Mouse (Mus musculus) liver, postnatal 0 days (tissue): ENCODE measurements around the gene Rbfox2.

Source experiments
- CTCF ChIP-seq: sonication (generic); IDR thresholded peaks from 2 replicates; pipeline ENCODE4 v1.5.1; 2016; ENCODE audit warnings: antibody characterized with exemption, low read depth
- EP300 ChIP-seq: IDR thresholded peaks from 2 replicates; pipeline ENCODE4 v1.6.1; 2016; ENCODE audit warnings: antibody characterized with exemption, low read depth, mild to moderate bottlenecking

DNA sequence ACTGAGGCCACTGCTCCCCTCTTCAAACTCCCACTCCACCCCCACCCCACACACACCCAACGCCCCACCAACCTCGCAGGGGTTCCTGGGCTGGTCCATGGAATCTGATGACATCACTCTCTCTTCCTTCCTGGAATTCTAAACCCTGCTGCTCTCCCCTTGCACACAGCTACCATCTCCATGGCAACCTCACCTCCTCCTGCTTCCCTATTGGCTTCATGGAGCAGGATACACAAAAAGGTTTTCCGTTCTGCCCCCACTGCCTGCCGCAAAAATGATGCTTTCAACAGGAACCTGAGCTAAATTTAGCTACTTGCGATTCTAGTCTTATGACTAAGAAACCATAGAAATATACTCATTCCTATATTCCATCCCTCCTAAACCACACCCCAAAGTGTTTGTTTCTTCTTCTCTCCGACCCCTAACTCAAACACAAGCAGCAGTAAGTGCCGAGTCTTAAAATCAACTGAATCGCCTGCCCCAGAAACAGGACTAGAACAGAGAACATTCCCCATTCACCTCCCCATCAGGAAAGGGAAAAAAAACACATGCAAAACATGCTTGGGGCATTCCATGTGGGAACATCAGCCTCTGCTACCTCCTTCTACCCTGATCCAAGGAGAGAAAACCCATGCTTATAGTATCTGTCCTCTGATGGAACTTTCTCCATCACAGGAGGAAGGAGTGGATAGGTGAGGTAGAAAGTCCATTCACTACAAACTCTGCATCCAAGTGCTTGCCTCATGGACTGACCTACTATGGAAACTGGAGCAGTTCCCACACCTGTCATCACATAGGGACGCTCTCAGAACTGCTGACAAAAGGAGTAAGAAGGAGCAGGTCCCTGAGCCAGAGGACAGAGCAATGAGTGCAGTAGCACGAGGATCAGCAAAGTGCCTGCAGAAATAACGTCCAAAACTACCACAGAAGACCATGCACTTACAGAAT is 61.1 kb downstream of the Rbfox2 start:
- no peak for TF ChIP-seq EP300
- no peak for TF ChIP-seq CTCF
